Mouse (Mus musculus) lung, adult 2 months (tissue): ENCODE measurements around the gene Polr2b. TPM values are rescaled to one million over a fixed set of nuclear protein-coding genes. Genes with fewer than 3 reads are reported as not detected.

Experiments used
- DNase-seq: peaks from one replicate; pipeline ENCODE4 v3.0.0; 2022
- H3K4me1 ChIP-seq: fragments of 200-500 bp; 2 replicates; pipeline ENCODE4 v1.6.1; 2011; ENCODE audit warnings: low read length; ENCODE audit not compliant: control insufficient read depth, insufficient read depth
- H3K4me3 ChIP-seq: fragments of 200-500 bp; replicated peaks from 2 replicates; pipeline ENCODE3; 2011; ENCODE audit warnings: low read depth, mild to moderate bottlenecking, control low read depth, low read length; ENCODE audit errors: extremely low read depth
- CTCF ChIP-seq: fragments of 200-500 bp; IDR thresholded peaks from 2 replicates; pipeline ENCODE4 v1.5.1; 2011; ENCODE audit warnings: mild to moderate bottlenecking, low read length, control low read depth; ENCODE audit not compliant: insufficient read depth
- POLR2A ChIP-seq: fragments of 200-500 bp; IDR thresholded peaks from 2 replicates; pipeline ENCODE4 v1.6.1; 2011; ENCODE audit warnings: low read depth, mild to moderate bottlenecking, control low read depth, low read length, borderline replicate concordance; ENCODE audit errors: extremely low read depth
- WGBS: fragments of 180-500 bp; shearing (Covaris S2); methylation state at CpG from one replicate; pipeline ENCODE4 v1.1.7; 2018; 5-methylcytosine and 5-hydroxymethylcytosine counted together
- polyA plus RNA-seq: library from polyadenylated mRNA; depleted of rRNA; stranded (reverse); fragments of >200 nt; gene quantifications from 2 replicates; pipeline ENCODE4 v1.2.3, GENCODE M21; 2012

Polr2b gene
- polyA plus RNA-seq, 1 experiment, result 18.6 TPM

- peaks cover 14% of the 10 kb centered on the region for H3K4me1 ChIP-seq
- no peak for TF ChIP-seq POLR2A
- TF ChIP-seq CTCF, result no peak
- WGBS, result 72% methylated on average over 5 of the region's 5 CpGs
- H3K4me3 ChIP-seq, result no peak overlapping the region
- DNase-seq, result no peak
Observed at GRCm38 (mm10) chr5:77370378-77370892, 60.5 kb downstream of the Polr2b start.

GRCm38 (mm10) chr5:77372242-77372641, 62.3 kb downstream of the Polr2b start:
- Histone ChIP-seq H3K4me3 (no peak overlapping the region), H3K4me1 (peaks cover 14% of the 10 kb centered on the region)
- no peak for DNase-seq
- TF ChIP-seq POLR2A (no peak), CTCF (no peak)
- 31% methylated on average over 7 of the region's 7 CpGs for WGBS

GRCm38 (mm10) chr5:77372778-77373177, 62.8 kb downstream of the Polr2b start:
- H3K4me1 ChIP-seq, result peaks cover 14% of the 10 kb centered on the region
- TF ChIP-seq POLR2A (no peak), CTCF (no peak)
- no peak overlapping the region for H3K4me3 ChIP-seq
- WGBS, result 45% methylated on average over 6 of the region's 6 CpGs
- no peak for DNase-seq

GRCm38 (mm10) chr5:77374945-77375344, 65.0 kb downstream of the Polr2b start:
- 27% methylated on average over 3 of the region's 3 CpGs for WGBS
- peaks cover 14% of the 10 kb centered on the region for H3K4me1 ChIP-seq
- no peak for DNase-seq
- H3K4me3 ChIP-seq, result no peak overlapping the region
- TF ChIP-seq POLR2A, result no peak
- TF ChIP-seq CTCF, result no peak

- H3K4me1 ChIP-seq, result peaks cover 14% of the 10 kb centered on the region
- 59% methylated on average over 4 of the region's 4 CpGs for WGBS
- TF ChIP-seq POLR2A, result no peak
- TF ChIP-seq CTCF, result no peak
- no peak for DNase-seq
- no peak overlapping the region for H3K4me3 ChIP-seq
Observed at GRCm38 (mm10) chr5:77375546-77375945, 65.6 kb downstream of the Polr2b start.

- no peak for DNase-seq
- Histone ChIP-seq H3K4me3 (no peak overlapping the region), H3K4me1 (peaks cover 5% of the 10 kb centered on the region)
- TF ChIP-seq CTCF (no peak), POLR2A (no peak)
- 83% methylated on average over 3 of the region's 3 CpGs for WGBS
Observed at GRCm38 (mm10) chr5:77378027-77378426, 68.1 kb downstream of the Polr2b start.

GRCm38 (mm10) chr5:77379434-77380135, 69.6 kb downstream of the Polr2b start:
- no peak for DNase-seq
- TF ChIP-seq CTCF (no peak), POLR2A (no peak)
- no peak overlapping the region for H3K4me3 ChIP-seq
- WGBS, result 89% methylated on average over 14 of the region's 14 CpGs
- H3K4me1 ChIP-seq, result peaks cover 2% of the 10 kb centered on the region; the same call in 1 of the 2 replicates

- TF ChIP-seq POLR2A (no peak), CTCF (no peak)
- Histone ChIP-seq H3K4me3 (no peak overlapping the region), H3K4me1 (0 out of 2 replicates have a peak, but pooled peaks cover 2% of the 10 kb centered on the region)
- 70% methylated on average over 17 of the region's 17 CpGs for WGBS
- DNase-seq, result no peak
Observed at GRCm38 (mm10) chr5:77380321-77380901, 70.5 kb downstream of the Polr2b start.

GRCm38 (mm10) chr5:77381283-77381682, 71.3 kb downstream of the Polr2b start:
- Histone ChIP-seq H3K4me3 (no peak overlapping the region), H3K4me1 (peaks cover 5% of the 10 kb centered on the region; the same call in 1 of the 2 replicates)
- TF ChIP-seq CTCF, result no peak
- no peak for TF ChIP-seq POLR2A
- 82% methylated on average over 7 of the region's 7 CpGs for WGBS
- DNase-seq, result no peak
